Mouse (Mus musculus) kidney, adult 2 months (tissue): ENCODE results near the gene Taar9.

ENCODE experiments used
- CTCF ChIP-seq: fragments of 200-500 bp; conservative IDR thresholded peaks from 2 replicates; pipeline ENCODE4 v1.5.1; 2011; ENCODE audit warnings: low read depth, mild to moderate bottlenecking, control low read depth, low read length, moderate library complexity, mixed read lengths; ENCODE audit not compliant: insufficient read depth, insufficient read length
- POLR2A ChIP-seq: fragments of 200-500 bp; IDR thresholded peaks from one replicate; pipeline ENCODE4 v1.6.1; 2011; ENCODE audit warnings: low read depth, low read length, control low read depth

DNA sequence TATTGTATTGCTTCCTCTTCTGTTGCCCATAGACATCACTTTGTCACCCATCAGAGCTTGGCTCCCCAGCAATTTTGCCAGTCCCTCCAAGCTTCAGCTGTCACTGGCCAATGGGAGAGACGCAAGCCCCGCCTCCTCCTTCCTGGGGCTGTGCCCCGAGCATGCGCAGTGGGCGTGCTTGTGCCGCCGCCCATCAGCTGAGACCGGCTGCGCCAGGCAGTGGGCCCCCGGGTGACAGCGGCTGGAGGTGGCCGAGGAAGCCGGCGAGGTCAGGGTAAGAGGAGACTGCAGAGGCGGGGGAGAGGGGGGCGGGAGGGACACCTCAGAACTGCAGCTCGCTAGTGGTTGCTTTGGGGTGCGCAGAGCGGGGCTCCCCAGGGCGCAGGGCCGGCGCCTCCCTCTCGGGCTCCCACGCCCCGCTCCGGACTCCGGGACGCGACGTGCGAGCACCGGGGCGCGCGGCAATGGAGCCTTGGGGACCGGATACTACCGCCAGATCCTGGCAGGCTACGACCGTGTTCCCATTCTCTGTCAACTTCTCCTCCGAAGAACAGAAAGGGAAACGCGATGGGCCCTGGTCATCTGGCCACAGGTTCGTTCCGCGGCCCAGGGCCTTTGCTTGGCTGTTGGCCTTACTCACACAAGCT lies 39.9 kb upstream of the Taar9 start, which contains the start of gene Stx7:
- TF ChIP-seq CTCF (no peak), POLR2A (no peak)
